Mouse (Mus musculus) CH12.LX (cell line): ENCODE measurements around the gene AU021092. TPM values are rescaled to one million over a fixed set of nuclear protein-coding genes. Genes with fewer than 3 reads are reported as not detected.
A peak's percentile ranks its signal among the peaks of the same experiment; 100 is the strongest.

Experiments
- DNase-seq: peaks from one replicate; pipeline ENCODE4 v3.0.0-alpha.2; 2013; ENCODE audit errors: extremely low read depth
- H3K27ac ChIP-seq: 2 replicates; pipeline ENCODE4 v1.5.1; 2012; ENCODE audit warnings: low read depth, mild to moderate bottlenecking, control low read depth, moderate library complexity; ENCODE audit not compliant: insufficient read depth
- H3K27me3 ChIP-seq: replicated peaks from 2 replicates; pipeline ENCODE3; 2012; ENCODE audit warnings: inconsistent platforms
- H3K36me3 ChIP-seq, 2 experiments: replicated peaks in 1 of 2; 2 replicates each; pipeline versions ENCODE3 to v1.6.1; 2012; ENCODE audit warnings: inconsistent platforms in 1 of 2, low read length in 1 of 2, mild to moderate bottlenecking in 1 of 2, mixed read lengths in 1 of 2, moderate library complexity in 1 of 2; ENCODE audit not compliant: control insufficient read depth in 1 of 2, insufficient read depth in 1 of 2
- H3K4me1 ChIP-seq, 2 experiments: 2 replicates each; pipeline ENCODE4 v1.6.1; 2012; ENCODE audit warnings: inconsistent platforms in 1 of 2, moderate library complexity in 1 of 2; ENCODE audit not compliant: insufficient read depth in 2 of 2, control insufficient read depth in 1 of 2
- H3K4me2 ChIP-seq: 2 replicates; pipeline ENCODE4 v1.6.1; 2012; ENCODE audit warnings: low read depth, mild to moderate bottlenecking, control low read depth; ENCODE audit not compliant: poor library complexity, insufficient read depth, severe bottlenecking
- H3K4me3 ChIP-seq, 3 experiments: fragments of 150-350 bp in 1 of 3; sonication (generic) in 1 of 3; replicated peaks in 1 of 3; 2 replicates each; pipeline versions ENCODE3 to v1.5.1; 2011 to 2012; ENCODE audit warnings: low read depth in 2 of 3, low read length in 2 of 3, mild to moderate bottlenecking in 2 of 3, moderate library complexity in 2 of 3, control low read depth in 1 of 3, improper control_type of control experiment in 1 of 3, inconsistent platforms in 1 of 3, mixed read lengths in 1 of 3; ENCODE audit not compliant: poor library complexity in 1 of 3
- H3K79me2 ChIP-seq: replicated peaks from 2 replicates; pipeline ENCODE4 v1.6.1; 2012; ENCODE audit warnings: mild to moderate bottlenecking, moderate library complexity; ENCODE audit not compliant: control insufficient read depth, poor library complexity, insufficient read depth, severe bottlenecking; ENCODE audit errors: extremely low read depth
- H3K9ac ChIP-seq: 2 replicates; pipeline ENCODE4 v1.6.1; 2012; ENCODE audit warnings: low read depth, mild to moderate bottlenecking, control low read depth, moderate library complexity; ENCODE audit not compliant: insufficient read depth
- H3K9me3 ChIP-seq: replicated peaks from 2 replicates; pipeline ENCODE3; 2012; ENCODE audit warnings: low read length, inconsistent platforms, mixed read lengths
- CHD2 ChIP-seq: IDR thresholded peaks from 2 replicates; pipeline ENCODE4 v1.6.1; 2011; ENCODE audit warnings: low read length, improper control_type of control experiment
- CTCF ChIP-seq, 2 experiments: IDR thresholded peaks in 1 of 2; conservative IDR thresholded peaks in 1 of 2; 2 replicates each; pipeline ENCODE4 v1.5.1; 2011 to 2012; ENCODE audit warnings: low read depth in 2 of 2, low read length in 2 of 2, improper control_type of control experiment in 1 of 2, inconsistent platforms in 1 of 2, mild to moderate bottlenecking in 1 of 2, moderate library complexity in 1 of 2
- ELF1 ChIP-seq: IDR thresholded peaks from 2 replicates; pipeline ENCODE4 v1.6.1; 2014; ENCODE audit warnings: low read depth, mild to moderate bottlenecking, inconsistent platforms, low read length, improper control_type of control experiment
- EP300 ChIP-seq: IDR thresholded peaks from 2 replicates; pipeline ENCODE4 v1.6.1; 2011; ENCODE audit warnings: low read length, improper control_type of control experiment
- ETS1 ChIP-seq: conservative IDR thresholded peaks from 2 replicates; pipeline ENCODE4 v1.6.1; 2012; ENCODE audit warnings: low read depth, mild to moderate bottlenecking, inconsistent platforms, low read length, improper control_type of control experiment, moderate library complexity
- GABPA ChIP-seq: IDR thresholded peaks from 2 replicates; pipeline ENCODE4 v1.6.1; 2012; ENCODE audit warnings: low read depth, low read length, improper control_type of control experiment, inconsistent platforms; ENCODE audit not compliant: insufficient replicate concordance
- IRF4 ChIP-seq: IDR thresholded peaks from 2 replicates; pipeline ENCODE4 v1.6.1; 2014; ENCODE audit warnings: low read depth, mild to moderate bottlenecking, inconsistent platforms, low read length, improper control_type of control experiment
- JUND ChIP-seq: conservative IDR thresholded peaks from 2 replicates; pipeline ENCODE4 v1.6.1; 2011; ENCODE audit warnings: low read depth, low read length, improper control_type of control experiment
- KAT2A ChIP-seq: IDR thresholded peaks from 2 replicates; pipeline ENCODE4 v1.6.1; 2012; ENCODE audit warnings: low read length, improper control_type of control experiment, inconsistent platforms; ENCODE audit not compliant: insufficient replicate concordance
- MAFK ChIP-seq: IDR thresholded peaks from 2 replicates; pipeline ENCODE4 v1.6.1; 2011; ENCODE audit warnings: low read length, improper control_type of control experiment; ENCODE audit not compliant: insufficient replicate concordance
- MAX ChIP-seq: IDR thresholded peaks from 2 replicates; pipeline ENCODE4 v1.6.1; 2011; ENCODE audit warnings: low read length, improper control_type of control experiment
- MAZ ChIP-seq: IDR thresholded peaks from 2 replicates; pipeline ENCODE4 v1.6.1; 2012; ENCODE audit warnings: low read depth, mild to moderate bottlenecking, inconsistent platforms, low read length, improper control_type of control experiment, moderate library complexity
- MEF2A ChIP-seq: IDR thresholded peaks from 2 replicates; pipeline ENCODE4 v1.6.1; 2014; ENCODE audit warnings: low read depth, mild to moderate bottlenecking, inconsistent platforms, low read length, improper control_type of control experiment, borderline replicate concordance
- MXI1 ChIP-seq: IDR thresholded peaks from 2 replicates; pipeline ENCODE4 v1.6.1; 2011; ENCODE audit warnings: mild to moderate bottlenecking, low read depth, low read length, improper control_type of control experiment
- MYC ChIP-seq: IDR thresholded peaks from 2 replicates; pipeline ENCODE4 v1.6.1; 2011; ENCODE audit warnings: low read depth, mild to moderate bottlenecking, improper control_type of control experiment, low read length
- NELFE ChIP-seq: IDR thresholded peaks from 2 replicates; pipeline ENCODE4 v1.6.1; 2011; ENCODE audit warnings: low read depth, low read length, improper control_type of control experiment
- NRF1 ChIP-seq: IDR thresholded peaks from 2 replicates; pipeline ENCODE4 v1.6.1; 2014; ENCODE audit warnings: low read depth, mild to moderate bottlenecking, inconsistent platforms, low read length, improper control_type of control experiment, moderate library complexity
- POLR2A ChIP-seq: IDR thresholded peaks from 2 replicates; pipeline ENCODE4 v1.6.1; 2011; ENCODE audit warnings: low read depth, mild to moderate bottlenecking, improper control_type of control experiment, low read length
- POLR2AphosphoS2 ChIP-seq: IDR thresholded peaks from 2 replicates; pipeline ENCODE4 v1.6.1; 2011; ENCODE audit warnings: low read depth, low read length, improper control_type of control experiment
- RAD21 ChIP-seq: IDR thresholded peaks from 2 replicates; pipeline ENCODE4 v1.6.1; 2011; ENCODE audit warnings: low read depth, mild to moderate bottlenecking, low read length, improper control_type of control experiment, moderate library complexity
- SIN3A ChIP-seq: IDR thresholded peaks from 2 replicates; pipeline ENCODE4 v1.6.1; 2012; ENCODE audit warnings: low read length, improper control_type of control experiment, inconsistent platforms
- SMC3 ChIP-seq: IDR thresholded peaks from 2 replicates; pipeline ENCODE4 v1.6.1; 2011; ENCODE audit warnings: low read depth, low read length, improper control_type of control experiment
- TBP ChIP-seq: conservative IDR thresholded peaks from 2 replicates; pipeline ENCODE4 v1.6.1; 2011; ENCODE audit warnings: low read depth, low read length, improper control_type of control experiment
- TCF12 ChIP-seq: IDR thresholded peaks from 2 replicates; pipeline ENCODE4 v1.6.1; 2014; ENCODE audit warnings: low read depth, mild to moderate bottlenecking, inconsistent platforms, low read length, improper control_type of control experiment
- UBTF ChIP-seq: IDR thresholded peaks from 2 replicates; pipeline ENCODE4 v1.6.1; 2012; ENCODE audit warnings: low read depth, mild to moderate bottlenecking, inconsistent platforms, low read length, improper control_type of control experiment, moderate library complexity
- USF1 ChIP-seq: IDR thresholded peaks from 2 replicates; pipeline ENCODE4 v1.6.1; 2014; ENCODE audit warnings: low read depth, mild to moderate bottlenecking, inconsistent platforms, low read length, improper control_type of control experiment
- USF2 ChIP-seq: conservative IDR thresholded peaks from 2 replicates; pipeline ENCODE4 v1.6.1; 2011; ENCODE audit warnings: low read depth, low read length, improper control_type of control experiment
- ZC3H11A ChIP-seq: IDR thresholded peaks from 2 replicates; pipeline ENCODE4 v1.6.1; 2012; ENCODE audit warnings: low read depth, mild to moderate bottlenecking, inconsistent platforms, low read length, improper control_type of control experiment
- ZNF384 ChIP-seq: IDR thresholded peaks from 2 replicates; pipeline ENCODE4 v1.6.1; 2012; ENCODE audit warnings: low read depth, low read length, improper control_type of control experiment, inconsistent platforms
- dilution Hi-C: fragments of 300-500 bp; cut with MboI; formaldehyde crosslinking; loops from 2 replicates; pipeline ENCODE4 v1.14.3; 2020; ENCODE audit warnings: low sequenced_read_pairs; ENCODE audit not compliant: extremely low pct_unique_long_range_greater_than_20kb, extremely low pct_ligation_motif_present
- in situ Hi-C: fragments of 300-500 bp; cut with MboI; formaldehyde crosslinking; loops from 3 replicates; pipeline ENCODE4 v1.14.3; 2019; ENCODE audit warnings: low sequenced_read_pairs, low pct_ligation_motif_present, low pct_unique_long_range_greater_than_20kb, mixed read lengths
- polyA plus RNA-seq: library from polyadenylated mRNA; unstranded; fragments of >175 nt; gene quantifications from 2 replicates; pipeline ENCODE4 v1.2.1, GENCODE M21; 2012; ENCODE audit warnings: low read depth; ENCODE audit not compliant: insufficient read length
- total RNA-seq, 2 experiments: library from RNA; depleted of rRNA; stranded (reverse); fragments of 300-350 nt in 1 of 2; fragments of >200 nt in 1 of 2; gene quantifications; 2 replicates each; pipeline ENCODE4 v1.2.3; 2012 to 2014

The AU021092 gene
- total and polyA plus RNA-seq, 3 experiments: not detected

GRCm38 (mm10) chr16:5205431-5205970, 16.6 kb downstream of the AU021092 start:
- Histone ChIP-seq H3K27me3 (no peaks in the 10 kb centered on the region), H3K4me2 (no peak overlapping the region), H3K27ac (no peak overlapping the region), H3K4me3 (no peak overlapping the region)
- TF ChIP-seq MAFK (no peak), NELFE (no peak), KAT2A (no peak), UBTF (no peak), USF1 (no peak), MYC (no peak), SMC3 (no peak)
- TF ChIP-seq, all 38 proteins: peak for 0
- DNase-seq: no peak
- dilution Hi-C loops: no loop called here
- in situ Hi-C loops: loop anchor here (5.0 kb wide), 1 partner anchor 37 kb away; no protein-coding TSS in a partner anchor
- Histone ChIP-seq H3K9ac (no peak overlapping the region), H3K79me2 (no peaks in the 10 kb centered on the region; the same call in 1 of the 2 replicates), H3K4me1 (peaks cover 11 to 50% of the 10 kb centered on the region in 2 experiments), H3K9me3 (no peaks in the 10 kb centered on the region), H3K36me3 (peaks cover 12 to 41% of the 10 kb centered on the region in 2 experiments)

- H3K4me2 ChIP-seq: peak within 1 kb of the TSS; percentile 69
- peak within 1 kb of the TSS; percentile 62 for H3K9ac ChIP-seq
- dilution Hi-C loops (no loop called here), in situ Hi-C loops (no loop called here)
- DNase-seq: peak; percentile 93
- H3K27ac ChIP-seq: peak within 1 kb of the TSS; percentile 12
- H3K79me2 ChIP-seq: no peaks in the 10 kb centered on the region; the same call in 1 of the 2 replicates
- peaks cover 28 to 58% of the 10 kb centered on the region in 2 experiments for H3K36me3 ChIP-seq
- no peaks in the 10 kb centered on the region for H3K9me3 ChIP-seq
- peak within 1 kb of the TSS; percentile 75 to 91 (median 83) for H3K4me3 ChIP-seq
- H3K27me3 ChIP-seq: no peaks in the 10 kb centered on the region
- H3K4me1 ChIP-seq: peaks cover 6 to 38% of the 10 kb centered on the region in 2 experiments
- TF ChIP-seq TBP (peak; percentile 86), ZNF384 (no peak), POLR2A (peak; percentile 92), GABPA (peak; percentile 28; the same call in 1 of the 2 replicates), RAD21 (no peak), MAZ (no peak; the same call in 1 of the 2 replicates), MXI1 (peak; percentile 99), ELF1 (peak; percentile 65), SMC3 (no peak), SIN3A (peak; percentile 100), USF2 (peak; percentile 100), MYC (peak; percentile 96), EP300 (no peak), NELFE (peak; percentile 92), NRF1 (peak; percentile 68), KAT2A (peak; percentile 69; the same call in 1 of the 2 replicates), MEF2A (no peak; the same call in 1 of the 2 replicates), IRF4 (peak; percentile 46; the same call in 1 of the 2 replicates), UBTF (no peak; the same call in 1 of the 2 replicates), USF1 (peak; percentile 100), MAFK (no peak), TCF12 (peak; percentile 93), JUND (no peak), ZC3H11A (no peak), ETS1 (peak; percentile 57), CTCF (conservative IDR thresholded peaks at IDR 0.05 in 1 of 2, IDR thresholded peaks at IDR 0.05 in 1 of 2; ENCODE audit: low read depth in 2 of 2, low read length in 2 of 2) (0 out of 4 replicates have a peak, but pooled peaks of 1 of the 2 experiments have one; percentile 3), POLR2AphosphoS2 (no peak), CHD2 (no peak; the same call in 1 of the 2 replicates), MAX (peak; percentile 100)
Observed at GRCm38 (mm10) chr16:5203668-5204433, 18.2 kb downstream of the AU021092 start, which contains the start of gene Nagpa. Gene Nagpa (minus strand): TSS chr16:5204012.
